Mouse (Mus musculus): ENCODE measurements around the gene Methig1. TPM values are rescaled to one million over a fixed set of nuclear protein-coding genes. Genes with fewer than 3 reads are reported as not detected.

The Methig1 gene
- total and polyA plus RNA-seq, 3 experiments: not detected

- Histone ChIP-seq H3K4me3 (ENCODE audit: control insufficient read depth in 1 of 2, insufficient read depth in 1 of 2, low read depth in 2 of 2, low read length in 2 of 2) (no peak overlapping the region), H3K79me2 (ENCODE audit: control insufficient read depth, insufficient read depth, low read length, poor library complexity) (no peaks in the 10 kb centered on the region), H3K27ac (ENCODE audit: control insufficient read depth, low read depth, low read length) (no peak overlapping the region), H3K9ac (ENCODE audit: control insufficient read depth, low read depth, low read length, poor library complexity, severe bottlenecking) (no peak overlapping the region), H3K9me3 (replicated peaks; ENCODE audit: insufficient read depth, low read length) (no peaks in the 10 kb centered on the region), H3K27me3 (ENCODE audit: control insufficient read depth in 1 of 2, insufficient read depth in 2 of 2, low read length in 2 of 2) (no peaks in the 10 kb centered on the region), H3K36me3 (ENCODE audit: control insufficient read depth in 1 of 2, insufficient read depth in 2 of 2, low read length in 2 of 2) (peaks cover 0 to 4% of the 10 kb centered on the region in 2 experiments; a peak in 2 of 4 replicates), H3K4me1 (ENCODE audit: control insufficient read depth in 1 of 2, insufficient read depth in 2 of 2, low read length in 2 of 2) (peaks cover 0 to 10% of the 10 kb centered on the region in 2 experiments; a peak in 2 of 4 replicates)
- DNase-seq (ENCODE audit: low read depth, low spot score): no peak
- TF ChIP-seq ZKSCAN1 (IDR thresholded peaks at IDR 0.05; ENCODE audit: low read depth, low read length) (0 out of 2 replicates have a peak, but pooled peaks have one; percentile 20), KAT2A (conservative IDR thresholded peaks at IDR 0.05; ENCODE audit: low read depth, low read length) (no peak)
Measured at GRCm38 (mm10) chr15:100319884-100320283, 33.1 kb upstream of the Methig1 start.

GRCm38 (mm10) chr15:100320295-100320905, 32.5 kb upstream of the Methig1 start:
- peaks cover 0 to 10% of the 10 kb centered on the region in 2 experiments; a peak in 2 of 4 replicates for H3K4me1 ChIP-seq (ENCODE audit: control insufficient read depth in 1 of 2, insufficient read depth in 2 of 2, low read length in 2 of 2)
- no peaks in the 10 kb centered on the region for H3K27me3 ChIP-seq (ENCODE audit: control insufficient read depth in 1 of 2, insufficient read depth in 2 of 2, low read length in 2 of 2)
- no peaks in the 10 kb centered on the region for H3K79me2 ChIP-seq (ENCODE audit: control insufficient read depth, insufficient read depth, low read length, poor library complexity)
- no peak for TF ChIP-seq TAL1 (IDR thresholded peaks at IDR 0.05; ENCODE audit: low read length)
- no peak for TF ChIP-seq POLR2AphosphoS5 (IDR thresholded peaks at IDR 0.05; ENCODE audit: borderline replicate concordance, low read depth, low read length)
- TF ChIP-seq RCOR1 (IDR thresholded peaks at IDR 0.05; ENCODE audit: low read depth, low read length): no peak
- TF ChIP-seq SMC3 (IDR thresholded peaks at IDR 0.05; ENCODE audit: low read depth, low read length): no peak
- TF ChIP-seq MXI1 (IDR thresholded peaks at IDR 0.05; ENCODE audit: low read depth, low read length): no peak
- TF ChIP-seq HCFC1 (IDR thresholded peaks at IDR 0.05; ENCODE audit: low read depth, low read length): no peak
- no peak for TF ChIP-seq TBP (IDR thresholded peaks at IDR 0.05; ENCODE audit: low read depth, low read length)
- no peak for TF ChIP-seq ETS1 (IDR thresholded peaks at IDR 0.05; ENCODE audit: low read depth, low read length)
- no peaks in the 10 kb centered on the region for H3K9me3 ChIP-seq (replicated peaks; ENCODE audit: insufficient read depth, low read length)
- DNase-seq (ENCODE audit: low read depth, low spot score): no peak
- no peak overlapping the region for H3K4me3 ChIP-seq (ENCODE audit: control insufficient read depth in 1 of 2, insufficient read depth in 1 of 2, low read depth in 2 of 2, low read length in 2 of 2)
- H3K27ac ChIP-seq (ENCODE audit: control insufficient read depth, low read depth, low read length): no peak overlapping the region
- H3K36me3 ChIP-seq (ENCODE audit: control insufficient read depth in 1 of 2, insufficient read depth in 2 of 2, low read length in 2 of 2): peaks cover 0 to 4% of the 10 kb centered on the region in 2 experiments; a peak in 2 of 4 replicates
- H3K9ac ChIP-seq (ENCODE audit: control insufficient read depth, low read depth, low read length, poor library complexity, severe bottlenecking): no peak overlapping the region

GRCm38 (mm10) chr15:100321134-100321533, 31.8 kb upstream of the Methig1 start:
- Histone ChIP-seq H3K79me2 (ENCODE audit: control insufficient read depth, insufficient read depth, low read length, poor library complexity) (no peaks in the 10 kb centered on the region), H3K9ac (ENCODE audit: control insufficient read depth, low read depth, low read length, poor library complexity, severe bottlenecking) (no peak overlapping the region), H3K36me3 (ENCODE audit: control insufficient read depth in 1 of 2, insufficient read depth in 2 of 2, low read length in 2 of 2) (peaks cover 0 to 4% of the 10 kb centered on the region in 2 experiments; a peak in 2 of 4 replicates), H3K4me3 (ENCODE audit: control insufficient read depth in 1 of 2, insufficient read depth in 1 of 2, low read depth in 2 of 2, low read length in 2 of 2) (no peak overlapping the region), H3K27me3 (ENCODE audit: control insufficient read depth in 1 of 2, insufficient read depth in 2 of 2, low read length in 2 of 2) (no peaks in the 10 kb centered on the region), H3K4me1 (ENCODE audit: control insufficient read depth in 1 of 2, insufficient read depth in 2 of 2, low read length in 2 of 2) (peaks cover 0 to 10% of the 10 kb centered on the region in 2 experiments; a peak in 2 of 4 replicates), H3K9me3 (replicated peaks; ENCODE audit: insufficient read depth, low read length) (no peaks in the 10 kb centered on the region), H3K27ac (ENCODE audit: control insufficient read depth, low read depth, low read length) (no peak overlapping the region)
- DNase-seq (ENCODE audit: low read depth, low spot score): no peak
- TF ChIP-seq E2F4 (IDR thresholded peaks at IDR 0.05; ENCODE audit: borderline replicate concordance, low read depth, low read length): no peak
- TF ChIP-seq NRF1 (IDR thresholded peaks at IDR 0.05; ENCODE audit: insufficient read depth, low read depth, low read length, poor library complexity, severe bottlenecking): no peak
- TF ChIP-seq USF1 (IDR thresholded peaks at IDR 0.05; ENCODE audit: low read depth, low read length): no peak
- no peak for TF ChIP-seq MAX (IDR thresholded peaks at IDR 0.05; ENCODE audit: low read length)
- TF ChIP-seq ELF1 (IDR thresholded peaks at IDR 0.05; ENCODE audit: low read depth, low read length): no peak
- peak; percentile 7 to 57 (median 52); a peak in 4 of 6 replicates for TF ChIP-seq CTCF (IDR thresholded peaks at IDR 0.05 in 2 of 3, conservative IDR thresholded peaks at IDR 0.05 in 1 of 3; ENCODE audit: control insufficient read depth in 1 of 3, insufficient read depth in 1 of 3, low read depth in 2 of 3, low read length in 3 of 3, poor library complexity in 1 of 3, severe bottlenecking in 1 of 3)
- peak; percentile 51 for TF ChIP-seq RAD21 (IDR thresholded peaks at IDR 0.05; ENCODE audit: low read depth, low read length)
- TF ChIP-seq ZMIZ1 (IDR thresholded peaks at IDR 0.05; ENCODE audit: low read depth, low read length): no peak
- no peak for TF ChIP-seq JUND (IDR thresholded peaks at IDR 0.05; ENCODE audit: low read depth, low read length)
- TF ChIP-seq TBP (IDR thresholded peaks at IDR 0.05; ENCODE audit: low read depth, low read length): no peak
- TF ChIP-seq SMC3 (IDR thresholded peaks at IDR 0.05; ENCODE audit: low read depth, low read length): peak; percentile 67
- TF ChIP-seq USF2 (IDR thresholded peaks at IDR 0.05; ENCODE audit: borderline replicate concordance in 1 of 2, insufficient read depth in 1 of 2, low read depth in 1 of 2, low read length in 2 of 2): no peak; a peak in 1 of 4 replicates
- TF ChIP-seq CHD1 (IDR thresholded peaks at IDR 0.05; ENCODE audit: low read depth, low read length): no peak
- no peak for TF ChIP-seq SIN3A (IDR thresholded peaks at IDR 0.05; ENCODE audit: low read length)
- no peak for TF ChIP-seq RCOR1 (IDR thresholded peaks at IDR 0.05; ENCODE audit: low read depth, low read length)
- no peak for TF ChIP-seq GATA1 (IDR thresholded peaks at IDR 0.05; ENCODE audit: low read depth, low read length)
- TF ChIP-seq MXI1 (IDR thresholded peaks at IDR 0.05; ENCODE audit: low read depth, low read length): no peak
- no peak for TF ChIP-seq CHD2 (IDR thresholded peaks at IDR 0.05; ENCODE audit: low read length)
- TF ChIP-seq ZKSCAN1 (IDR thresholded peaks at IDR 0.05; ENCODE audit: low read depth, low read length): no peak
